Mouse (Mus musculus) embryonic facial prominence, embryonic 11.5 days (tissue): ENCODE results near the gene Atp6v1c2. TPM values are rescaled to one million over a fixed set of nuclear protein-coding genes. Genes with fewer than 3 reads are reported as not detected.
A peak's percentile ranks its signal among the peaks of the same experiment; 100 is the strongest.

Experiments
- ATAC-seq: fragments of 200-750 bp; cut with Nextera tagmentation; replicated peaks from 2 replicates; pipeline ENCODE4 v1.8.0; 2017; ENCODE audit warnings: low read depth; ENCODE audit not compliant: insufficient number of reproducible peaks, low FRiP score, low TSS enrichment
- DNase-seq: peaks from one replicate; pipeline ENCODE4 v3.0.0-alpha.2; 2015; ENCODE audit warnings: low spot score
- H3K27ac ChIP-seq: fragments of 300-500 bp; sonication (generic); replicated peaks from 2 replicates; pipeline ENCODE4 v1.5.1; 2014; ENCODE audit warnings: mild to moderate bottlenecking, low read depth, low read length, control low read depth
- H3K27me3 ChIP-seq: fragments of 300-500 bp; sonication (generic); 2 replicates; pipeline ENCODE4 v1.6.1; 2014; ENCODE audit warnings: mild to moderate bottlenecking, low read length, moderate library complexity, mixed read lengths; ENCODE audit not compliant: control insufficient read depth, insufficient read depth
- H3K36me3 ChIP-seq: fragments of 300-500 bp; sonication (generic); replicated peaks from 2 replicates; pipeline ENCODE4 v1.6.1; 2014; ENCODE audit warnings: low read depth, mild to moderate bottlenecking, low read length, moderate library complexity, mixed read lengths; ENCODE audit not compliant: control insufficient read depth, insufficient read depth
- H3K4me1 ChIP-seq: fragments of 300-500 bp; sonication (generic); 2 replicates; pipeline ENCODE4 v1.6.1; 2014; ENCODE audit warnings: low read length, mixed read lengths; ENCODE audit not compliant: control insufficient read depth, insufficient read depth
- H3K4me2 ChIP-seq: fragments of 300-500 bp; sonication (generic); 2 replicates; pipeline ENCODE4 v1.6.1; 2014; ENCODE audit warnings: low read depth, mild to moderate bottlenecking, control low read depth, low read length, moderate library complexity
- H3K4me3 ChIP-seq: fragments of 300-500 bp; sonication (generic); 2 replicates; pipeline ENCODE4 v1.5.1; 2014; ENCODE audit warnings: low read depth, low read length, control low read depth
- H3K9ac ChIP-seq: fragments of 300-500 bp; sonication (generic); replicated peaks from 2 replicates; pipeline ENCODE4 v1.6.1; 2014; ENCODE audit warnings: mild to moderate bottlenecking, control low read depth, low read length
- H3K9me3 ChIP-seq: fragments of 300-500 bp; sonication (generic); replicated peaks from 2 replicates; pipeline ENCODE4 v1.6.1; 2016; ENCODE audit warnings: mild to moderate bottlenecking, low read length, inconsistent platforms, mixed read lengths; ENCODE audit not compliant: control insufficient read depth
- WGBS: fragments of 180-500 bp; shearing (Covaris S2); extraction: QIAGEN DNeasy Blood & Tissue Kit; methylation state at CpG from one replicate; pipeline ENCODE4 v1.1.7; 2014; 5-methylcytosine and 5-hydroxymethylcytosine counted together
- polyA plus RNA-seq: library from polyadenylated mRNA; unstranded; fragments of >200 nt; fragmentation: Nextera tagmentation; extraction: Ambion mirVana; gene quantifications from 2 replicates; pipeline ENCODE4 v1.2.1, GENCODE M21; 2014

Atp6v1c2 gene
- polyA plus RNA-seq, result 0.17 and 0.49 TPM in 2 replicates

- no peak within 1 kb of the TSS for H3K27ac ChIP-seq
- no peak for DNase-seq
- no peak within 1 kb of the TSS for H3K4me3 ChIP-seq
- H3K9me3 ChIP-seq, result no peaks in the 10 kb centered on the region
- no peak within 1 kb of the TSS for H3K4me2 ChIP-seq
- H3K27me3 ChIP-seq, result peaks cover 10% of the 10 kb centered on the region
- 66% methylated on average over 3 of the region's 3 CpGs for WGBS
- no peaks in the 10 kb centered on the region for H3K4me1 ChIP-seq
- no peak for ATAC-seq
- no peaks in the 10 kb centered on the region for H3K36me3 ChIP-seq
- H3K9ac ChIP-seq, result no peak within 1 kb of the TSS
Measured at GRCm38 (mm10) chr12:17329259-17329658, at the start of gene Atp6v1c2. Gene Atp6v1c2, minus strand, starts transcription at chr12:17329359.

- Histone ChIP-seq H3K27me3 (no peaks in the 10 kb centered on the region), H3K27ac (no peak overlapping the region), H3K9me3 (no peaks in the 10 kb centered on the region), H3K4me3 (no peak overlapping the region), H3K4me1 (no peaks in the 10 kb centered on the region), H3K36me3 (peaks cover 2% of the 10 kb centered on the region), H3K4me2 (no peak overlapping the region), H3K9ac (no peak overlapping the region)
- ATAC-seq (no peak), DNase-seq (no peak)
- WGBS, result 89% methylated on average over 6 of the region's 6 CpGs
Measured at GRCm38 (mm10) chr12:17376521-17376920, 47.4 kb upstream of the Atp6v1c2 start.

DNA sequence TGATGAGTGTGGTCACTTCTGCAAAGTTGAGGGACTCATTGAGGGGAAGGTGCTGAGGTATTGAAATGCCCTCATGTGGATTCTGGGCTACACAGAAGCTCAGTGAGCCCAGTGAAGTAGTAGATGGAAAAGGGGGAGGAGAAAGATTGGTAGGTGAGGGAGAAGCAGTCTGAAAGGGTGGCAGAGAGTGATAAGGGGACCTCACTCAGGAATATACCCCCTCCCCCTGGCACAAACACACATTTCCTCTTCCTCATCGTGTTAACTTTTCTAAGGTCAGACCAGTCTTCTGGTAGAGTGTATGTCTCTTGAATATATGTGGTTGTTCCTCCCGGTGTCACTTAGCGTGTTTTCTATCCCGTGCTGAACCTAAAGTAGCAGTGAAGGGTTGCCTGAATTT lies 46.1 kb upstream of the Atp6v1c2 start:
- DNase-seq, result no peak
- Histone ChIP-seq H3K27me3 (no peaks in the 10 kb centered on the region), H3K4me1 (no peaks in the 10 kb centered on the region), H3K9me3 (no peaks in the 10 kb centered on the region), H3K9ac (no peak overlapping the region), H3K36me3 (peaks cover 5% of the 10 kb centered on the region), H3K27ac (no peak overlapping the region), H3K4me2 (no peak overlapping the region), H3K4me3 (no peak overlapping the region)
- ATAC-seq, result no peak
- 95% methylated on average over 4 of the region's 4 CpGs for WGBS

- no peak overlapping the region for H3K9ac ChIP-seq
- 93% methylated on average over 5 of the region's 5 CpGs for WGBS
- no peaks in the 10 kb centered on the region for H3K27me3 ChIP-seq
- no peaks in the 10 kb centered on the region for H3K4me1 ChIP-seq
- H3K4me3 ChIP-seq, result no peak overlapping the region
- no peak overlapping the region for H3K4me2 ChIP-seq
- peaks cover 5% of the 10 kb centered on the region for H3K36me3 ChIP-seq
- H3K27ac ChIP-seq, result no peak overlapping the region
- no peaks in the 10 kb centered on the region for H3K9me3 ChIP-seq
- no peak for ATAC-seq
- no peak for DNase-seq
Measured at GRCm38 (mm10) chr12:17373470-17373975, 44.4 kb upstream of the Atp6v1c2 start.

DNA sequence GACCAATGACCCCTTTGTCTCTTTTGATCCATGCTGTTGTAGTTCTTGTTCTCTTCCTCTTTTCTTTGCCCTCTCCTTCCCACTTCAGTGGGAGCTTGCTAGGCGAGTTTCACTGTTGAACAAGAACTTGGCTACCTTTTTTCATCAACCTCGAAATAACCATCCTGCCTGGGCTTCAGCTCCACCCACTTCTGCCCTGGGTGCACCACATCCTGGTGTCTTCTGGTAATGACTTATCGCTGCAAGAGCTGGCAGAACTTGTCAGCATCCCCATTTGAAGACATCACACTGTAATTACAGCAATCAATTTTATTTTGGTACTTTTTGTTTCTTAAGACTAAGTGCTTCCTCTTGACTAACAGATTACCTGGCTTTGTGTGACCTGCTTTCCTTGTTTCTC lies 43.5 kb upstream of the Atp6v1c2 start:
- H3K36me3 ChIP-seq, result peaks cover 5% of the 10 kb centered on the region
- ATAC-seq, result no peak
- no peaks in the 10 kb centered on the region for H3K4me1 ChIP-seq
- no peak overlapping the region for H3K9ac ChIP-seq
- H3K4me3 ChIP-seq, result no peak overlapping the region
- H3K27me3 ChIP-seq, result no peaks in the 10 kb centered on the region
- DNase-seq, result no peak
- H3K4me2 ChIP-seq, result no peak overlapping the region
- WGBS, result 86% methylated on average over 3 of the region's 3 CpGs
- no peak overlapping the region for H3K27ac ChIP-seq
- H3K9me3 ChIP-seq, result no peaks in the 10 kb centered on the region

GRCm38 (mm10) chr12:17371589-17372235 lies 42.6 kb upstream of the Atp6v1c2 start:
- H3K4me3 ChIP-seq, result no peak overlapping the region
- H3K27ac ChIP-seq, result no peak overlapping the region
- no peak overlapping the region for H3K9ac ChIP-seq
- no peaks in the 10 kb centered on the region for H3K9me3 ChIP-seq
- ATAC-seq, result no peak
- peaks cover 5% of the 10 kb centered on the region for H3K36me3 ChIP-seq
- H3K27me3 ChIP-seq, result no peaks in the 10 kb centered on the region
- 87% methylated on average over 8 of the region's 8 CpGs for WGBS
- peak; percentile 17 for DNase-seq
- no peaks in the 10 kb centered on the region for H3K4me1 ChIP-seq
- no peak overlapping the region for H3K4me2 ChIP-seq

DNA sequence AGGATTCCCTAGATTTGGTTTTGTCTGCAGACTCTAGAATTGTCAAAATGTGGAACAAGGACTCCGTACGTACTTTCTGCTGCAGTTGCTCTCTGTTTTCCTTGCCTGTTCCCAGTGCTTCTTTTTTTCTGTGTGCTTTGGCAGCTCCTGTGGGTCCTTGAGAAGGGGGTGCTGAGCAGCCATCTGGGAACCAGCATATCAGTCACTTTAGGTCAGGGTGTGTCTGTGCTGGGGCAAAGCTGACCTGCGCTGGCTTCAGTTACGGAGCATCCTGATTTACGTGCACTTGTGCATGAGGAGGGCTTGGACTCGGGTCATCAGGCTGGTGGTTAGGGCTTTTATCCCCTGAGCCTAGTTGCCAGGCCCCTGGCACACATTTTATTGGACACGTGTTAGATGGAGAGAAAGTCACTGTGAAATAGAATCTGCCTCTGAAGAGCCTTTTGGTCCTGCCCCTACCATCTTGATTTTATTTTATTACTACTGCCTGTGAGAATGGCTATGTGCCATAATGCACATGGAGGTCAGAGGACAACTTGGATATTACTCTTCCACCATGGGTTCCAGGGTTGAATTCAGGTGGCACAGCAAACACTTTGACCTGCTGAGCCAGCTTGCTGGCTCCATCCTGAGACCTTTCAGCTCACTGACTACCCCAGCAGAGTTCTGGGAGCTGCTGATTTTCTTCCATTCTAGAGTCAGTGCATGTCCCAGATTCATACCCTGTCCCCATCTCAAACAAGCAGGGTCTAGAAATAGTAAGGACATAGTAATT lies 40.6 kb upstream of the Atp6v1c2 start:
- WGBS, result 92% methylated on average over 7 of the region's 7 CpGs
- H3K9me3 ChIP-seq, result no peaks in the 10 kb centered on the region
- H3K36me3 ChIP-seq, result peaks cover 5% of the 10 kb centered on the region
- H3K4me3 ChIP-seq, result no peak overlapping the region
- no peak overlapping the region for H3K4me2 ChIP-seq
- DNase-seq, result no peak
- no peak overlapping the region for H3K9ac ChIP-seq
- no peaks in the 10 kb centered on the region for H3K27me3 ChIP-seq
- no peaks in the 10 kb centered on the region for H3K4me1 ChIP-seq
- no peak overlapping the region for H3K27ac ChIP-seq
- ATAC-seq, result no peak

DNA sequence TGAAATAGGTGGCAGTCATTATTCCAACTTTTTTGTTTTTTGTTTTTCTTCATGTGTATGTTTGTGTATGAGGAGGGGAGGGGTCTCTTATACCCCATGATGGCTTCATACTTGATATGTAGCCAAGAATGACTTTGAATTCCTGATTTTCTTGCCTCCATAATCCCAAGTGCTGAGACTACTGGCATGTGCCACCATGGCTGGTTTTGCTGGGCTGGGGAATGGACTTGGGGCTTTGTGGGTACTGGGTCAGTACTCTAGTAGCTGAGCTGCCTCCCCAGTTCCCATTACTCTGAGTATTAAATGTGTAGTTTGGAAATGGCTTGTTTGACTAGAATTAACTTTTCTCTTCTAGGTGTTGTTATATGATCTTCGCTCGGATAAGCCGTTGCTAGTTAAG lies 40.0 kb upstream of the Atp6v1c2 start:
- Histone ChIP-seq H3K27ac (no peak overlapping the region), H3K36me3 (peaks cover 5% of the 10 kb centered on the region), H3K4me2 (no peak overlapping the region), H3K9ac (no peak overlapping the region), H3K4me3 (no peak overlapping the region), H3K27me3 (no peaks in the 10 kb centered on the region), H3K9me3 (no peaks in the 10 kb centered on the region), H3K4me1 (no peaks in the 10 kb centered on the region)
- WGBS, result 95% methylated on average over 3 of the region's 3 CpGs
- no peak for DNase-seq
- no peak for ATAC-seq
